Mouse (Mus musculus): ENCODE results near the gene Ctnnbip1. TPM values are rescaled to one million over a fixed set of nuclear protein-coding genes. Genes with fewer than 3 reads are reported as not detected.
A peak's percentile ranks its signal among the peaks of the same experiment; 100 is the strongest.
"Not testable (repeated sequence)": the region's sequence is repeated elsewhere in the genome, so short reads cannot be mapped to it uniquely, and the experiment has no call there.

Gene Ctnnbip1
- polyA plus RNA-seq, 1 experiment from 2014 or later: 59.7 TPM

DNA sequence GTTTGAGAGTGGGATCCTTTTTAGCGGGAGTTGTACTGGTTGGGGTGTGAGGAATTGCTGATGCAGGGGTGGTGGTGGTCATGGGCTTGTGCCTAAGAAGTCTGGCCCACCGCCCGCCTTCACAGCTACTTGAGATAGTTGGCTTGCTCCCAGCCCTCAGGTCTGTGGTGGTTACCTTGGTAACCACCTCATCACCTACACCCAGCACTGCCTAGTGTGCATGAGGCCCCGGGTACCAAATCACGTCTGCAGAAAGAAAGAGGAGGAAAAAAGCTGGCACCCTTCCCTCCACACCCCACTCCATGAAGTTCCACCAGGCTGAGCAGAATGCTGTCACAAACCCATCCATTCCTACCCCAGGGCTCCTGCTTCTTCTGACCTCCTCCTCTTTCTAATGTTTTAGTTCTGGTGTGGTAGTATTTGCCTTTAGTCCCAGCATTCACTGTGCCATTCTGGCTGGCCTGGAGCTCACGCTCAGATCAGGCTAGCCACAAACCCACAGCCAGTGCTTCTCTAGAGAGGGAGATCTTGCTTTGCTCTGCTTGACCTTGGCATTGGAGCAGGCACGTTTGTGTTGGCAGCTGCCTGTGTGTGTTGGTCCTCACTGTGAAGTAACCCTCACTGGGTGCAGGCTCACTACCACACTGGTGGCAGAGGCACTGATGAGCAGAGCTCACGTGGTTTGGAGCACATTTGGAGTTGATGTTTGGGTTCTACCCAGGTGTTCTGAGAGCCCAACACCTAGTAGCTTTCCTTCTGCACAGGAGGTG lies 91.4 kb downstream of the Ctnnbip1 start:
- no peak overlapping the region for H3K4me2 ChIP-seq (ENCODE audit: low read depth, low read length)
- no peaks in the 10 kb centered on the region for H3K27me3 ChIP-seq (ENCODE audit: control insufficient read depth, insufficient read depth, low read depth, low read length)
- H3K27ac ChIP-seq (ENCODE audit: low read length): no peak overlapping the region
- 53% methylated on average over 8 of the region's 8 CpGs for WGBS
- no peaks in the 10 kb centered on the region; the same call in 1 of the 2 replicates for H3K36me3 ChIP-seq (ENCODE audit: control insufficient read depth, insufficient read depth, low read length)
- peaks cover 9% of the 10 kb centered on the region for H3K4me1 ChIP-seq (replicated peaks; ENCODE audit: control insufficient read depth, insufficient read depth, low read length)
- H3K9ac ChIP-seq (ENCODE audit: low read length): no peak overlapping the region
- no peaks in the 10 kb centered on the region for H3K9me3 ChIP-seq (ENCODE audit: control insufficient read depth, low read length)
- H3K4me3 ChIP-seq (ENCODE audit: low read length): no peak overlapping the region
- ATAC-seq (ENCODE audit: low read depth): 0 out of 2 replicates have a peak, but pooled peaks have one; percentile 27

DNA sequence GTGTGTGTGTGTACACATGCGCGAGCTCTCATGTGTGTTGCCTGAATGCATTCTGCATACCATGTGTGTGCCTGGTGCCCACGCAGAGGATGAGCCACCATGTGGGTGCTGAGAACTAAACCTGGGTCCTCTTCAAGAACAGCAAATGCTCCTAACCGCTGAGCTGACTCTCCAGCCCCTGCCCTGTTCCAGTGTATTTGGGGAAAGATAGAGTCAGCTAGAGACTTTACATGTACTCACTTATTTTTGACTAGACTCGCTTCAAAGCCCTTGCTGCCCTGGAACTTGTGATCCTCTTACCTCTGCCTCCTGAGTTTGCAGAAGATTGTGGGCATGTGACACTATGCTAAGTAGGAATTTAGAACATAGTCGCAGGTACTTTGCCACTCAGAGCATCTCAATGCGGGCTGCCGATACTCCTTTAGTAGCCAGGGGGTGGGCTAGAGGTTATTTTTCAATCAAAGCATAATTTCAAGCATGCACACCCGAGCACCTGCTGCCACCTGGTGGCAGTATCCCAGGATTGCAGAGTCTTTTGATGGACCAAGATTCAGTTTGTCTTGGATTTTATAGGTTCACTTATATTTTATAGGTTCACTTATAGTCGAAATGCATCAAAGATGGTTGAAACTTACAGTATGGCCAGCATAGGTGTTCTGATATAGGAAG lies 93.5 kb downstream of the Ctnnbip1 start:
- no peaks in the 10 kb centered on the region for H3K27me3 ChIP-seq (ENCODE audit: control insufficient read depth, insufficient read depth, low read depth, low read length)
- no peak for ATAC-seq (ENCODE audit: low read depth)
- H3K36me3 ChIP-seq (ENCODE audit: control insufficient read depth, insufficient read depth, low read length): peaks cover 6% of the 10 kb centered on the region
- no peak overlapping the region for H3K27ac ChIP-seq (ENCODE audit: low read length)
- H3K4me3 ChIP-seq (ENCODE audit: low read length): no peak overlapping the region
- H3K9ac ChIP-seq (ENCODE audit: low read length): no peak overlapping the region
- 45% methylated on average over 10 of the region's 10 CpGs for WGBS
- no peaks in the 10 kb centered on the region; the same call in 1 of the 2 replicates for H3K9me3 ChIP-seq (ENCODE audit: control insufficient read depth, low read length)
- H3K4me2 ChIP-seq (ENCODE audit: low read depth, low read length): no peak overlapping the region
- H3K4me1 ChIP-seq (replicated peaks; ENCODE audit: control insufficient read depth, insufficient read depth, low read length): peaks cover 9% of the 10 kb centered on the region

DNA sequence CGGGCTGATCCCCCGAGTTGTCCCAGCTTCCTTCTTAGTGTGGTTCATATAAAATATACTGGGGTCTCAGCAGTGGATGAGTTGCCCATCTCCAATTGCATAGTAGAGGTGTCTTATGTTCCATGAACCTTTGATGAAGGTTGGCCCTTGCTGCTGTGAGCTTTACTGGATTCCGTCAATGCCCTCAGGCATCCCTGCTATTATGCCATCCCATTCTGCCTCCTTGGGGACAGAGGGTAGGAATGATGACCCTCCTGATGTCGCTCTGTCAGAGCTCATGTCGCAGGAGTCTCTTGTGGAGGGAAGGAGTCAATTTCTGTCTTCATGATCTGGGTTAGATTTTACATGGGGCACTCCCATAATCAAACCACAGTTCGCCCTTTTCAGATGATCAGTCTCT lies 95.5 kb downstream of the Ctnnbip1 start:
- H3K27me3 ChIP-seq (ENCODE audit: control insufficient read depth, insufficient read depth, low read depth, low read length); H3K36me3 ChIP-seq (ENCODE audit: control insufficient read depth, insufficient read depth, low read length); H3K9ac ChIP-seq (ENCODE audit: low read length); H3K4me3 ChIP-seq (ENCODE audit: low read length); H3K4me2 ChIP-seq (ENCODE audit: low read depth, low read length); H3K4me1 ChIP-seq (replicated peaks; ENCODE audit: control insufficient read depth, insufficient read depth, low read length); H3K27ac ChIP-seq (ENCODE audit: low read length); ATAC-seq (ENCODE audit: low read depth); H3K9me3 ChIP-seq (ENCODE audit: control insufficient read depth, low read length): not testable (repeated sequence)
- 72% methylated on average over 6 of the region's 6 CpGs for WGBS

DNA sequence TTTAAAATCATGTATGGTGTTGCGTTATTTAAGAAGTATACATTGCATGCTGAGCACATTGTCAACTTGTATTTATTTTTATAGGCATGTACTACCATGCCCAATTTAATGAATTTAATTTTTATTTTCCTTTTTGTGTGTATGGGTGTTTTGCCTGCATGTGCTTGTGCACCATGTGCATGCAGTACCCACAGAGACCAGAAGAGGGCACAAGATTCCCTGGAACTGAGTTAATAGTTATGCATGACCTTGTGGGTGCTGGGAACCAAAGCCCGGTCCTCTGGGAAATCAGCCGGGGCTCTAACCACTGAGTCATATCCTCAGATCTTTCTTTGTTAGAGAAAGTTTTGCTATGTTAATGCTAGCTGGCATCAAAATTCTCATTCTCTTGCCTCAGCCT lies 96.8 kb downstream of the Ctnnbip1 start:
- H3K4me1 ChIP-seq (replicated peaks; ENCODE audit: control insufficient read depth, insufficient read depth, low read length): no peaks in the 10 kb centered on the region
- H3K9ac ChIP-seq (ENCODE audit: low read length): no peak overlapping the region
- no peak overlapping the region for H3K27ac ChIP-seq (ENCODE audit: low read length)
- H3K4me2 ChIP-seq (ENCODE audit: low read depth, low read length): no peak overlapping the region
- H3K27me3 ChIP-seq (ENCODE audit: control insufficient read depth, insufficient read depth, low read depth, low read length): no peaks in the 10 kb centered on the region
- H3K9me3 ChIP-seq (ENCODE audit: control insufficient read depth, low read length): no peaks in the 10 kb centered on the region; the same call in 1 of the 2 replicates
- ATAC-seq (ENCODE audit: low read depth): no peak
- WGBS: over 99% methylated on average over 3 of the region's 3 CpGs
- H3K4me3 ChIP-seq (ENCODE audit: low read length): no peak overlapping the region
- peaks cover 6% of the 10 kb centered on the region for H3K36me3 ChIP-seq (ENCODE audit: control insufficient read depth, insufficient read depth, low read length)

Small RNA genes lying within 50 kb of the gene (microRNA-seq; reads per million reads assigned to microRNA genes)
- 0.59 reads per million for gene Mir5616

Other genes with a start within 250 kb of the Ctnnbip1 start
- 31.1 and 32.5 TPM in 2 replicates for gene Kif1b, start 210.5 kb upstream of the Ctnnbip1 start, polyA plus RNA-seq (2015; fragmentation: Nextera tagmentation; extraction: Ambion mirVana)
- gene Ube4b, start 91.5 kb upstream of the Ctnnbip1 start, polyA plus RNA-seq (2015; fragmentation: Nextera tagmentation; extraction: Ambion mirVana): 30.9 and 33.8 TPM in 2 replicates
- gene Rbp7, start 63.3 kb upstream of the Ctnnbip1 start, polyA plus RNA-seq (2015; fragmentation: Nextera tagmentation; extraction: Ambion mirVana): 2.0 and 3.4 TPM in 2 replicates
- 0.49 and 0.53 TPM in 2 replicates for gene Tmem274, start 40.9 kb upstream of the Ctnnbip1 start, polyA plus RNA-seq (2015; fragmentation: Nextera tagmentation; extraction: Ambion mirVana)
- 10.3 and 11.9 TPM in 2 replicates for gene Nmnat1, start 33.0 kb upstream of the Ctnnbip1 start, polyA plus RNA-seq (2015; fragmentation: Nextera tagmentation; extraction: Ambion mirVana)
- 35.2 and 40.7 TPM in 2 replicates for gene Lzic, start 33.0 kb upstream of the Ctnnbip1 start, polyA plus RNA-seq (2015; fragmentation: Nextera tagmentation; extraction: Ambion mirVana)
- 13.6 and 15.3 TPM in 2 replicates for gene Clstn1, start 68.2 kb downstream of the Ctnnbip1 start, polyA plus RNA-seq (2015; fragmentation: Nextera tagmentation; extraction: Ambion mirVana)
- gene Pik3cd, start 184.3 kb downstream of the Ctnnbip1 start, polyA plus RNA-seq (2015; fragmentation: Nextera tagmentation; extraction: Ambion mirVana): 5.7 and 5.9 TPM in 2 replicates
- 22.1 and 26.0 TPM in 2 replicates for gene Tmem201, start 219.8 kb downstream of the Ctnnbip1 start, polyA plus RNA-seq (2015; fragmentation: Nextera tagmentation; extraction: Ambion mirVana)